Mouse (Mus musculus): Measurements from ENCODE around the gene Adgrg7.

Adgrg7 gene

DNA sequence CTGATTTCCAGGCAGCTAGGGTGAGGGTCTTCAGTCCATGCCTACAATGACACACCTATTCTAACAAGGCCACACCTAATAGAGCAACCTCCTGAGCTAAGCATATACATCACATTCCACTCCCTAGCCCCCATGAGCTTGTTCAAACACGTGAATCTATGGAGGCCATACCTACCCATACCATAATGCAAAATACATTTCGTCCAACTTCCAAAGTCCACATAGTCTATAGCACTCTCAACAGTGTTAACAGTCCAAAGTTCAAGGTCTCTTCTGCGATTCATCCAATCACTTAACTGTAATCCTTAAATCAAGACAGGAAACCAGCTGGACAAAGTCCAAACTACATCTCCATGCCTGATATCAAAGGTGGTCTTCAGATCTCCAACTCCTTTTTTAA lies 85.6 kb downstream of the Adgrg7 start:
- no peak for DNase-seq (ENCODE audit: low read depth, low spot score)

DNA sequence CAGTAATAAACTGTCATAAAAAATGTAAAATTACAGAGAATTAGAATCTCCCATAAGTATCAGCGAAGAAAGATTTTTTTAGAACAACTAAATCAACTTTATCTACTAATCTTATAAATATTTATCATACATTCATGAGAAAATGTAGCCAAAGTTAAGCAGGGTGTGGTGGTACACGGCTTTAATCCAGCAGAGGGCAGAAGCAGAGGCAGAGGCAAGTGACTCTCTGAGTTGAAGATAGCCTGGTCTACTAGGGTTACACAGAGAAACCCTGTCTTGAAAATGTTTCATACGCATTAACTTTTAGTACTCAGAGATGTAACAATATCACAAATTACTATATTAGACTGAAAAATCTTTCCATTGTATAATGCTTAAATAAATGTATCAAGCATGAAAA lies 89.9 kb downstream of the Adgrg7 start:
- DNase-seq (ENCODE audit: low read depth, low spot score): no peak

DNA sequence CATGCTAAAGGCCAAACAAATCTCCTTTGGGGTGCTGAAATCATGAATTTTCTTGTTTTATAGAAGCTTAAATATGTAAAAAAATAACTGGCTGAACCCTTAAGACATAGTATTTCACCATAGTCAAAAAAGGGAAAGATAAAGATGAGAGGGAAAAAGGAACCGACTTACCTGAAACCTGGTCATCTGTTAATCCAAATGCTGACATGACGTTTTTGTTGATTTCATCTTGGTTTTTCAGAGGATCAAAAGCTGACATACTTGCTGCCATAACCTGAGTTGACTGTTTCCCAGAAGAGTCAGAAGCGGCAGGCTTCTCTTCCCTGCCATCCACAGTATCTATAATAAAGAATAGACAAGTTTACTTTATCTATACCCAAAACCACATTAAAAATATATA lies 94.8 kb downstream of the Adgrg7 start:
- no peak for DNase-seq (ENCODE audit: low read depth, low spot score)

DNA sequence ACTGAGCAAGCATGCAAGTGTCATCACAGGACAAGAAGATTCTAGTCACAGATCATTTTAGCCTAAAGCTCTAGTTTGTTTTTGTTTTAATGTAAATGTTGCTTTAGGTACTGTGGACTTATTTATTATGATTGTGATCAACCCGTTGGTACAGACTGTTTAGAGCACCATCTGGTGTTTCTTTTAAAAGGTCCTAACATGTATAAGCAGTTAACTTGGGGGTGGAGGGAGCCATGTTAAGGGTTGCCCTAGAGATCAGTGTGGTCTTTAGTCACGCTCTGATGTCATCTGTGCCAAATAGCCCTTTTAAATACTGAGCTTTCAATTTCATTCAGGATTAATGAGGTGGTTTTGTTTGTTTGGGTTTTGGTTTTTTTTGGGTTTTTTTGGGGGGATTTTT lies 99.2 kb downstream of the Adgrg7 start:
- no peak for DNase-seq (ENCODE audit: low read depth, low spot score)

DNA sequence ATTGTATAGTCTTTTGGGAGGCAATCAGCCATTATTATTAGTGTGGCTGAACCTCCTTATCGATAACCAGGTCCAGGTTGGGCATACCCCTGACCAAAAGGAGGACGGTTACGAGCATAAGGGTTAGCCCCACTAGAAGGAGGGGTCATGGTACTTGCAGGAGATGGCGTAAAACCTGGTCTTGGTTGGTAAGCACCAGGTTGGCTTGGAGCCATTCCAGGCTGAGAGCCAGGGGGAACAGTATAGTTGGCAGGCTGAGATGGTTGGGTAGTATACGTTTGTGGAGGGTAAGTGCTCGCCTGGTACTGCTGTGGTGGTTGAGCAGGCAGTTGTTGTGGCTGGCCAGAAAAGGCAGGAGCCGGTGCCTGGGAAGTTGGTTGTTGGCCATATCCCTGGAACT lies 104.9 kb downstream of the Adgrg7 start:
- no peak for DNase-seq (ENCODE audit: low read depth, low spot score)

DNA sequence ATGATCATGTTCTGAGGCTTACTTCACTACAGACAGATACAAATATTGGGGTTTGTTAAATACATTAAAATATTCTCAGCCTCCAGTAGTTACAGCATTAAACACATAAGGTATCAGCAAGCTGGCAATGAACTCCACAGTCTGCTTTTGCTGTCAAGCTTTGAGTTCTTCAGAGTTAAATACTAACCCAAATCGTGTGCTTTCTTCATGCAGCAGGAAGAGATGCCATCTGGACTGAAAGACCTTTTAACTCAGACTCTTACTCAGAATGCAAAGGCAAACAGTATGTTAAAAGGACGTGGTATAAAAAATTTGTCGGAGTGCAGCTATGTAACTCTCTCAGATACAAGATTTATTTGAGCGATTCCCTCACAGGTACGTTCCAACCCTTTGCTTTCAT lies 108.9 kb downstream of the Adgrg7 start:
- no peak for DNase-seq (ENCODE audit: low read depth, low spot score)

DNA sequence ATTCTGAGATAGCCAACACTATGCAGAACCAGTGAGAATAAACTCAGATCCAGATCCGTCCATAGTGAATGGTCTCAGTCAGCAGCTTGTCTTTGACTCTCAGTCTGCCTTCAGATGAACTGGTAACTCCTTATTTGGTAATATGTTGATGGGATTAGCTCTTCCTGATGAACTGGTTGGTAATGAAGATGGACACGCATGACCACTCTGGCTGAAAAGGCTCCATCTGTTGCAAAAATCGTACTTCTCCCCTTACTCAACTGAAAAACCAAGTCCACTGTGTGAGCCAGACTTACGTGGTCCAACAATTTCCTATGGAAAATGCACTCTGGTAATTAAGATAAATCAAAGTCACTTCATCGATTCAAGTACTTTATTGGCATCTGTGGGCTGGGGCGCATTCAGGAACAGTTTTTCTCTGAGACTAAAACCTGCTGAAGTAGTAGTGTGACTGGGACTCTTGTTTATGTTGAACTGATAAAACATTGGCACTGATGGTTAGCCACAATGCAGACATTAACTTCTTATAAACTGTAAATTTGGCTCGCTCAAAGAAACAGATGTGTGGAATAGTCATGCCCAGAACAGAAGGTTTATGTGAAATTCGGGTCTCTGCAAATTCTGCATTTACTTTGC lies 114.5 kb downstream of the Adgrg7 start:
- DNase-seq (ENCODE audit: low read depth, low spot score): no peak

DNA sequence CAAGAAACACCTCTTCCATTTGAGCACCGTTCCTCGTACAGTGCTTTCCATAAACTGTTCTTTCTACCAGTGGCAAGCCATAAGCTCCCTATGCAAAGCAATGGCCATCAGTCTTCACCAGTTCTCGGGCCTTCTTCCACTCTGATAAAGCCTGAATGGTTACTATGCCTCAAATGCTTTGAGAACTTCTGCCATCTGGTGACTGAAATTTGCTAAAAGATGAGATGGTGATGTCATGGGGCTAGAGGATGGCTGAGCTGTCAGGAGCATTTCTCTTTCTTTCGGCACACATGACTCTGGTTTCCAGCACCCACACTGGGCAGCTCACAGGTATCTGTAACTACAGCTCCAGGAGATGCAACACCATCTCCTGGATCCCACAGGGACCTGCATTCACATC lies 118.5 kb downstream of the Adgrg7 start:
- no peak for DNase-seq (ENCODE audit: low read depth, low spot score)

Data from mesoderm, embryonic 11.5 days (tissue).